Mouse (Mus musculus) lung, postnatal 0 days (tissue): ENCODE data around the gene Srcap.
"Not testable (repeated sequence)": the region's sequence is repeated elsewhere in the genome, so short reads cannot be mapped to it uniquely, and the experiment has no call there.

Experiments used
- CTCF ChIP-seq: IDR thresholded peaks from 2 replicates; pipeline ENCODE4 v1.5.1; 2016; ENCODE audit warnings: antibody characterized with exemption, mild to moderate bottlenecking
- EP300 ChIP-seq: IDR thresholded peaks from 2 replicates; pipeline ENCODE4 v1.6.1; 2016; ENCODE audit warnings: antibody characterized with exemption, mild to moderate bottlenecking, control low read depth

DNA sequence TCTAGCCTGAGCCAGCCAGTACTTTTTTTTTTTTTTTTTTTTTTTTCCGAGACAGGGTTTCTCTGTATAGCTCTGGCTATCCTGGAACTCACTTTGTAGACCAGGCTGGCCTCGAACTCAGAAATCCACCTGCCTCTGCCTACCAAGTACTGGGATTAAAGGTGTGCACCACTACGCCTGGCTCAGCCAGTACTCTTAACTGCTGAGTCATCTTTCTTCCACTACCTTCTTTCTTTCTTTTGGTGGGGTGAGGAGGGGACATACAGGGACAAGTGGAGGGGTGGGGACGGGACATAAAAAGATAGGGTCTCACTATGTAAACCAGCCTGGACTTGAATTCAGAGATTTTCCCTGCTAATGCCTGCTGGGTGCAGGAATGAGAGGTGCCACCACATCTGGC lies 2.0 kb upstream of the Srcap start:
- not testable (repeated sequence) for TF ChIP-seq CTCF, EP300
